Mouse (Mus musculus) olfactory bulb, adult 2 months (tissue): ENCODE results near the gene Pcsk5.

Experiments
- CTCF ChIP-seq: fragments of 200-500 bp; IDR thresholded peaks from 2 replicates; pipeline ENCODE4 v1.5.1; 2012; ENCODE audit warnings: low read depth, mild to moderate bottlenecking, low read length, moderate library complexity; ENCODE audit not compliant: insufficient read depth
- POLR2A ChIP-seq: fragments of 200-500 bp; IDR thresholded peaks from 2 replicates; pipeline ENCODE4 v1.6.1; 2012; ENCODE audit warnings: mild to moderate bottlenecking, low read depth, low read length, moderate library complexity; ENCODE audit not compliant: insufficient read depth

- TF ChIP-seq CTCF = no peak
- no peak for TF ChIP-seq POLR2A
Measured at GRCm38 (mm10) chr19:17643128-17643797, 194.2 kb downstream of the Pcsk5 start.
